Mouse (Mus musculus) liver, embryonic 14.5 days (tissue): ENCODE results near the gene Pax3. TPM values are rescaled to one million over a fixed set of nuclear protein-coding genes. Genes with fewer than 3 reads are reported as not detected.

Source experiments
- ATAC-seq: fragments of 200-750 bp; cut with Nextera tagmentation; 2 replicates; pipeline ENCODE4 v1.8.0; 2017; ENCODE audit warnings: moderate number of reproducible peaks, mild to moderate bottlenecking, moderate library complexity; ENCODE audit not compliant: insufficient read depth
- DNase-seq, 3 experiments: peaks; one replicate each; pipeline ENCODE4 v3.0.0-alpha.2; 2012 to 2013; ENCODE audit warnings: low read depth in 3 of 3, low spot score in 3 of 3
- H3K27ac ChIP-seq: fragments of 300-500 bp; sonication (generic); 2 replicates; pipeline ENCODE4 v1.5.1; 2014; ENCODE audit warnings: moderate library complexity, mild to moderate bottlenecking, control low read depth, inconsistent platforms
- H3K27me3 ChIP-seq: fragments of 300-500 bp; sonication (generic); 2 replicates; pipeline ENCODE4 v1.6.1; 2014; ENCODE audit warnings: mild to moderate bottlenecking, low read length, moderate library complexity; ENCODE audit not compliant: control insufficient read depth, insufficient read depth
- H3K36me3 ChIP-seq: fragments of 300-500 bp; sonication (generic); replicated peaks from 2 replicates; pipeline ENCODE4 v1.6.1; 2014; ENCODE audit warnings: low read depth; ENCODE audit not compliant: control insufficient read depth, insufficient read depth
- H3K4me1 ChIP-seq, 2 experiments: fragments of 200-500 bp in 1 of 2; fragments of 300-500 bp in 1 of 2; sonication (generic) in 1 of 2; replicated peaks; 2 replicates each; pipeline ENCODE4 v1.6.1; 2012 to 2014; ENCODE audit warnings: antibody characterized with exemption in 1 of 2, inconsistent platforms in 1 of 2, low read length in 1 of 2; ENCODE audit not compliant: control insufficient read depth in 2 of 2, insufficient read depth in 2 of 2
- H3K4me2 ChIP-seq: fragments of 300-500 bp; sonication (generic); 2 replicates; pipeline ENCODE4 v1.6.1; 2014; ENCODE audit warnings: low read depth, mild to moderate bottlenecking, control low read depth, moderate library complexity
- H3K4me3 ChIP-seq, 2 experiments: fragments of 200-500 bp in 1 of 2; fragments of 300-500 bp in 1 of 2; sonication (generic) in 1 of 2; 2 replicates each; pipeline ENCODE4 v1.5.1; 2012 to 2014; ENCODE audit warnings: low read depth in 2 of 2, low read length in 2 of 2, mild to moderate bottlenecking in 2 of 2, control low read depth in 1 of 2, inconsistent platforms in 1 of 2, moderate library complexity in 1 of 2; ENCODE audit not compliant: insufficient read depth in 1 of 2
- H3K9ac ChIP-seq: fragments of 300-500 bp; sonication (generic); replicated peaks from 2 replicates; pipeline ENCODE4 v1.6.1; 2014; ENCODE audit warnings: mild to moderate bottlenecking, control low read depth, moderate library complexity
- H3K9me3 ChIP-seq: fragments of 300-500 bp; sonication (generic); 2 replicates; pipeline ENCODE4 v1.6.1; 2016; ENCODE audit warnings: low read length, mixed read lengths; ENCODE audit not compliant: control insufficient read depth
- CTCF ChIP-seq: IDR thresholded peaks from 2 replicates; pipeline ENCODE4 v1.5.1; 2016; ENCODE audit warnings: antibody characterized with exemption, low read depth, control low read depth
- EP300 ChIP-seq: IDR thresholded peaks from 2 replicates; pipeline ENCODE4 v1.6.1; 2016; ENCODE audit warnings: antibody characterized with exemption, low read depth
- whole genome bisulfite sequencing: fragments of 180-500 bp; shearing (Covaris S2); extraction: QIAGEN DNeasy Blood & Tissue Kit; methylation state at CpG from one replicate; pipeline ENCODE4 v1.1.7; 2014; ENCODE audit not compliant: insufficient replicate concordance; 5-methylcytosine and 5-hydroxymethylcytosine counted together
- polyA plus RNA-seq, 2 experiments: library from polyadenylated mRNA; depleted of rRNA in 1 of 2; stranded (reverse) in 1 of 2; unstranded in 1 of 2; fragments of >200 nt; fragmentation: Nextera tagmentation in 1 of 2; extraction: Ambion mirVana in 1 of 2; gene quantifications; 2 replicates each; pipeline versions ENCODE4 v1.2.1 to v1.2.3; 2012 to 2014

Gene Pax3
- polyA plus RNA-seq, 2 experiments, result not detected

GRCm38 (mm10) chr1:78171671-78172070 lies 25.3 kb downstream of the Pax3 start:
- ATAC-seq (no peak), DNase-seq (no peak)
- Histone ChIP-seq H3K4me1 (no peaks in the 10 kb centered on the region), H3K4me3 (no peak overlapping the region), H3K36me3 (no peaks in the 10 kb centered on the region), H3K4me2 (no peak overlapping the region), H3K27me3 (peaks cover 3% of the 10 kb centered on the region; the same call in 1 of the 2 replicates), H3K9ac (no peak overlapping the region), H3K27ac (no peak overlapping the region), H3K9me3 (no peaks in the 10 kb centered on the region)
- WGBS, result 29% methylated on average over 1 of the region's 1 CpGs
- TF ChIP-seq CTCF (no peak), EP300 (no peak)

DNA sequence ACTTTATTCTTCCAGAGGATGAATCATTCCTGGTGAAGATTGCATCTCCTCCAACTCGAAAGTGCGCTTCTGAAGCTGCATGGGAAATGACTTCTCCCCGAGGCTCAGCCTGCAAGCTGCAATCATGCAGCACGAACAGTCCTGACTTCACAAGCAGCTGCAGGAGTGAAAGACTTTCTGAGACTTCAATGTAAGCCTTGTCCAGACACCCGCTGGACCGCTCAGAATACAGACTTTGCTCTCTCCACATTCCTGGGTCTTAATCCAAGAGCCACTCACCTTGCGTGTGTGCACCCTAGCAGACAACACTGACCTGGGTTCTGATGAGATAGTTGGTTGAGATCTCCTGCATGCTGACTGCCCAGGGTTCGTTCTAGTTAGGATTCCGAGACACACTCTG lies 26.2 kb downstream of the Pax3 start:
- H3K4me3 ChIP-seq, result no peak overlapping the region
- H3K36me3 ChIP-seq, result no peaks in the 10 kb centered on the region
- peaks cover 3% of the 10 kb centered on the region; the same call in 1 of the 2 replicates for H3K27me3 ChIP-seq
- no peaks in the 10 kb centered on the region for H3K4me1 ChIP-seq
- H3K9me3 ChIP-seq, result no peaks in the 10 kb centered on the region
- TF ChIP-seq CTCF (no peak), EP300 (no peak)
- H3K27ac ChIP-seq, result no peak overlapping the region
- no peak overlapping the region for H3K4me2 ChIP-seq
- no peak overlapping the region for H3K9ac ChIP-seq
- WGBS, result 59% methylated on average over 9 of the region's 9 CpGs
- ATAC-seq (no peak), DNase-seq (no peak)

GRCm38 (mm10) chr1:78168796-78169195 lies 28.1 kb downstream of the Pax3 start:
- no peak for TF ChIP-seq CTCF
- TF ChIP-seq EP300, result no peak
- Histone ChIP-seq H3K27me3 (peaks cover 3% of the 10 kb centered on the region; the same call in 1 of the 2 replicates), H3K36me3 (no peaks in the 10 kb centered on the region), H3K9me3 (no peaks in the 10 kb centered on the region), H3K9ac (no peak overlapping the region), H3K27ac (no peak overlapping the region), H3K4me3 (no peak overlapping the region), H3K4me1 (no peaks in the 10 kb centered on the region), H3K4me2 (no peak overlapping the region)
- ATAC-seq (no peak), DNase-seq (no peak)
- WGBS, result 52% methylated on average over 3 of the region's 3 CpGs

GRCm38 (mm10) chr1:78167577-78168286 lies 29.2 kb downstream of the Pax3 start:
- ATAC-seq, result no peak
- WGBS, result 54% methylated on average over 18 of the region's 18 CpGs
- TF ChIP-seq EP300 (no peak), CTCF (no peak)
- H3K9me3 ChIP-seq, result no peaks in the 10 kb centered on the region
- no peak overlapping the region for H3K9ac ChIP-seq
- H3K27me3 ChIP-seq, result peaks cover 3% of the 10 kb centered on the region; the same call in 1 of the 2 replicates
- no peak overlapping the region for H3K27ac ChIP-seq
- DNase-seq, result no peak
- no peak overlapping the region for H3K4me2 ChIP-seq
- no peaks in the 10 kb centered on the region for H3K4me1 ChIP-seq
- no peak overlapping the region for H3K4me3 ChIP-seq
- H3K36me3 ChIP-seq, result no peaks in the 10 kb centered on the region

- no peaks in the 10 kb centered on the region for H3K36me3 ChIP-seq
- no peaks in the 10 kb centered on the region for H3K9me3 ChIP-seq
- no peak overlapping the region for H3K9ac ChIP-seq
- 32% methylated on average over 5 of the region's 5 CpGs for WGBS
- H3K4me2 ChIP-seq, result no peak overlapping the region
- peaks cover 3% of the 10 kb centered on the region for H3K27me3 ChIP-seq
- TF ChIP-seq CTCF (no peak), EP300 (no peak)
- no peak overlapping the region for H3K4me3 ChIP-seq
- H3K4me1 ChIP-seq, result no peaks in the 10 kb centered on the region
- no peak overlapping the region for H3K27ac ChIP-seq
- no peak for ATAC-seq
- DNase-seq, result no peak
These were observed 35.2 kb downstream of the Pax3 start for GRCm38 (mm10) chr1:78161745-78162144.
